Mouse (Mus musculus) c-Kit-positive CD71-positive TER-119-positive erythroid progenitor cells, embryonic 14.5 days (primary cell): Measurements from ENCODE around the gene Slc25a5.

ENCODE experiments used
- DNase-seq: peaks from one replicate; pipeline ENCODE4 v3.0.0-alpha.2; 2013; ENCODE audit warnings: low spot score

The Slc25a5 gene

DNA sequence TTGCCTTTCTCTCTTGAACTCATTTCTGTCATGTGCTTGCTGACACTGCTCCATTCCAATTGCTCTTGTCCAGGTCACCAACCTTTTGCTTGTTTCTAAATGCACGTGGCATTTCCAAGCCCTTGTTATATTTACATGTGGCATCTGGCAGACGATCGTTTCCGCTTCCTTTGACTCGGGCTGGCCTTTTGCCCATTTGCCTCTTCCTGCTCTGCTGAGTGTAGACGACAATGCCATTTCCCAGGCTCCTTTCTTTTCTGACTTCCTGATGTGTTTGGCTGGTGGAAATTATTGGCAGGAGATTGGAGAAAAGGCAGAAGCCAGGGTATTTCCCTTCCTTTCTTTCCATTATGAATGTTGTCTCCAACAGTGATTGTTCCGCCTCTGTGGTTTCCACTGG lies 43.9 kb downstream of the Slc25a5 start:
- DNase-seq = no peak

DNA sequence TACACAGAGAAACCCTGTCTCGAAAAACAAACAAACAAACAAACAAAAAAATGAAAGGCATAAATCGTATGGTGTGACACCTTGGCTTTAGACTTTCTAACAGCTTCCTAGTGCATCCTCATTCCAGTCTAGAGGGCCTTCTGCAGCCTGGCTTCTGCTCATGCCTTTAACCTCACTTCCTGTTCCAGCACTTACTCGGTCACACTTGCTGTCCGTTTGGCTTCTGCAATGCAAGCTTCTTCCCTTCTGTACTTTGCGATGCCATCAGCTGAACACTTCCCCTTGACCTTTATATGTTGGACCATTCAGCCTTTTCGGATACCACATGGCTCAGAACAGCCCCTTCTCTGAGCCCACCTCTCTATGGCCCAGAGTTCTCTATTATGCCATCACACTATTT lies 46.2 kb downstream of the Slc25a5 start:
- no peak for DNase-seq

- no peak for DNase-seq
Observed at GRCm38 (mm10) chrX:36843346-36843990, 48.0 kb downstream of the Slc25a5 start.

DNA sequence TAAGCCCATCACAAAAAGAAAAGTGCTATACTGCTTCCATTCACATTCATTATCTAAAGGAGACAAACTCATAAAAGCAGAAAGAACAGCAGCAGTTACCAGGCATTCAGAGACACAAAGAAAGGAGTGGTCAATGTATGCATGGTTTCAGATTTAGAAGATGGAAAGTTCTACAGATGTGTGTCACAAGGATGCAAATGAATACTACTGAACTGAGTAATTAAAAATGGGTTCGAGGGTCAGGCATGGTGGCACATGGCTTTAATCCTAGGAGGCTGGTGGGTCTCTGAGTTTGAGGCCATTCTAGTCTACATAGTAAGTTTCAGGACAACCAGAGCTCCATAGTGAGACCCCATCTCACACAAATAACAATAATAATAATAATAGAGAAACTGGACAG lies 51.7 kb downstream of the Slc25a5 start:
- no peak for DNase-seq
